Mouse (Mus musculus): Measurements from ENCODE around the gene Ndc1.

DNA sequence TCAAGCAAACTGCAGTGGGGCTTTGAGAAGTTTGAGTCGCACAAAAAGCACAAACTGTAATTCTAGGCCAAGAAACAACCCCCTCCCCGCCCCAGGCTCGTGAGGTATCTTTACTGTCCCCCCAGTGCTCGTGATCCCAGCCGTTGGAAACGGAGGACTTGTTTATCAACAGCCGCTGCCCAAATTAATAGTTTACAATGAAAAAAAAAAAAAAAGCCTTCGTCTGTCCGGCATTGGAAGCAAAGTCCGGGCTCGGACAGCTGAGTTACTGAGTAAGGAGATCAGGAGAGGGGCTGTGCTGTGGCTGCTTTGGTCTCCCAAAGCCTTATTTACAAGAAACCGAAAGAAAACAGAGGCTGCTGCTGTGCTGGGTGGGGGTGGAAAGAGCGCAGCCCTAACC, 72.7 kb downstream of the Ndc1 start:
- TF ChIP-seq EP300 (IDR thresholded peaks at IDR 0.05; ENCODE audit: insufficient read depth, low read depth, low read length): no peak
- no peak for TF ChIP-seq POLR2A (IDR thresholded peaks at IDR 0.05; ENCODE audit: insufficient read depth, low read length)

Measured in ES-Bruce4 (cell line).